ENCODE assay signal across 25 mouse cellular contexts in genomic region chr5:92254476-92254875, GRCm38 (mm10). TPM values are rescaled to one million over a fixed set of nuclear protein-coding genes. Genes with fewer than 3 reads are reported as not detected.
DNase-seq lines count a peak whose midpoint lies in the region; ATAC-seq and TF ChIP-seq lines count a peak whose summit lies in the region.
"Had no signal": no experiment of that assay in that cellular context is flagged by ENCODE, and none has a peak within 500 bp of the region (broad histone marks: within the 10 kb centered on the region; RNA-seq: fewer than 3 reads in every experiment).

No protein-coding gene starts in this region.

- WGBS in hindbrain, embryonic 11.5 days, result 74% methylated on average over 6 of the region's 6 CpGs
- WGBS in hindbrain, postnatal 0 days, result 54% methylated on average over 6 of the region's 6 CpGs

- H3K9me3 ChIP-seq in hindbrain, embryonic 11.5 days (ENCODE audit: control insufficient read depth, low read length), result no peaks in the 10 kb centered on the region
- H3K9me3 ChIP-seq in hindbrain, postnatal 0 days (ENCODE audit: low read length), result 0 out of 2 replicates have a peak, but pooled peaks cover 5% of the 10 kb centered on the region
- H3K9me3 ChIP-seq: embryonic facial prominence, embryonic 13.5 days; forebrain, embryonic 13.5 days had no signal

- H3K27me3 ChIP-seq in hindbrain, embryonic 11.5 days (ENCODE audit: control insufficient read depth, insufficient read depth, low read length), result no peaks in the 10 kb centered on the region
- H3K27me3 ChIP-seq in hindbrain, postnatal 0 days (ENCODE audit: insufficient read depth, low read length), result no peaks in the 10 kb centered on the region
- H3K27me3 ChIP-seq: forebrain, embryonic 13.5 days had no signal

- peak; percentile 33; the same call in 1 of the 2 replicates for ATAC-seq in hindbrain, embryonic 11.5 days (ENCODE audit: low FRiP score)
- ATAC-seq in hindbrain, postnatal 0 days, result no peak
- peak; percentile 61 for ATAC-seq in granulocyte monocyte progenitor cell, adult 5-6 weeks (replicated peaks; ENCODE audit: poor library complexity, severe bottlenecking)
- ATAC-seq in megakaryocyte progenitor cell, adult 5-6 weeks (replicated peaks; ENCODE audit: poor library complexity), result peak; percentile 70
- ATAC-seq: forebrain, embryonic 13.5 days; forebrain, postnatal 0 days; hindbrain, embryonic 16.5 days had no signal

- no peak overlapping the region for H3K4me2 ChIP-seq in hindbrain, embryonic 11.5 days (replicated peaks; ENCODE audit: low read depth, low read length)
- no peak overlapping the region for H3K4me2 ChIP-seq in hindbrain, postnatal 0 days (ENCODE audit: low read depth, low read length)
- H3K4me2 ChIP-seq: embryonic facial prominence, embryonic 13.5 days; forebrain, embryonic 13.5 days; hindbrain, embryonic 12.5 days had no signal

- no peak for TF ChIP-seq CTCF in hindbrain, postnatal 0 days (IDR thresholded peaks at IDR 0.05; ENCODE audit: low read depth)

- H3K4me3 ChIP-seq in hindbrain, embryonic 11.5 days (ENCODE audit: low read depth, low read length), result no peak overlapping the region
- H3K4me3 ChIP-seq in hindbrain, postnatal 0 days (ENCODE audit: low read length), result no peak overlapping the region
- H3K4me3 ChIP-seq: embryonic facial prominence, embryonic 13.5 days; forebrain, embryonic 13.5 days; gastrocnemius, adult 2 months; heart, embryonic 10.5 days; hindbrain, embryonic 12.5 days had no signal

- DNase-seq in hindbrain, embryonic 11.5 days (ENCODE audit: low spot score), result no peak
- DNase-seq in hindbrain, postnatal 0 days (ENCODE audit: low spot score), result no peak
- no peak for DNase-seq in spleen, postnatal 36 days (ENCODE audit: low spot score in 2 of 2)
- DNase-seq in thymus, postnatal 14 days, result no peak
- DNase-seq in gastrocnemius, postnatal 10 days, result no peak
- DNase-seq: adrenal gland, adult 8-10 months; adrenal gland, postnatal 36 days; cerebellum, adult 11 months; cerebellum, adult 9-10 months; cerebellum, postnatal 25 days; forebrain, postnatal 0 days; gastrocnemius, adult 2 months; gastrocnemius, postnatal 36 days; heart, adult 18-20 months had no signal

- H3K27ac ChIP-seq in hindbrain, embryonic 11.5 days (ENCODE audit: low read depth, low read length), result no peak overlapping the region
- H3K27ac ChIP-seq in hindbrain, postnatal 0 days, result no peak overlapping the region
- H3K27ac ChIP-seq: embryonic facial prominence, embryonic 13.5 days; forebrain, embryonic 13.5 days; gastrocnemius, adult 2 months; heart, embryonic 10.5 days; hindbrain, embryonic 12.5 days had no signal

- H3K4me1 ChIP-seq in hindbrain, embryonic 11.5 days (replicated peaks; ENCODE audit: control insufficient read depth, insufficient read depth, low read length), result no peaks in the 10 kb centered on the region
- no peaks in the 10 kb centered on the region; the same call in 1 of the 2 replicates for H3K4me1 ChIP-seq in hindbrain, postnatal 0 days (ENCODE audit: insufficient read depth, low read length)

- no peak overlapping the region for H3K9ac ChIP-seq in hindbrain, embryonic 11.5 days (ENCODE audit: low read depth, low read length)
- no peak overlapping the region for H3K9ac ChIP-seq in hindbrain, postnatal 0 days (replicated peaks; ENCODE audit: low read length)
- H3K9ac ChIP-seq: embryonic facial prominence, embryonic 13.5 days; forebrain, embryonic 13.5 days; forebrain, postnatal 0 days; hindbrain, embryonic 12.5 days had no signal

- H3K36me3 ChIP-seq in hindbrain, embryonic 11.5 days (ENCODE audit: control insufficient read depth, insufficient read depth, low read length), result no peaks in the 10 kb centered on the region
- no peaks in the 10 kb centered on the region for H3K36me3 ChIP-seq in hindbrain, postnatal 0 days (ENCODE audit: insufficient read depth, low read length)
- H3K36me3 ChIP-seq: embryonic facial prominence, embryonic 13.5 days; heart, embryonic 10.5 days; hindbrain, embryonic 12.5 days had no signal

RNA-seq across cellular contexts. Expression of gene Ppef2, which starts 1.6 kb away (rescaled TPM):
- polyA plus RNA-seq in hindbrain, embryonic 11.5 days (2014; fragmentation: Nextera tagmentation; extraction: Ambion mirVana), result 0.53 TPM in 1 of 2 replicates, not detected in the other
- 1.5 and 3.5 TPM in 2 replicates for total RNA-seq in hindbrain, postnatal 0 days (2014; rRNA removed)
- 0.35 and 0.43 TPM in 2 replicates for polyA plus RNA-seq in hindbrain, postnatal 0 days (2015; fragmentation: Nextera tagmentation; extraction: Ambion mirVana)
- total RNA-seq in granulocyte monocyte progenitor cell, adult 5-6 weeks (2014; fragmentation: Nextera tagmentation), result not detected in 2 replicates
- not detected in 2 replicates for total RNA-seq in granulocyte monocyte progenitor cell, adult 5-6 weeks (2017)
- total RNA-seq in megakaryocyte progenitor cell, adult 5-6 weeks (2015), result 0.99 TPM in 1 of 2 replicates, not detected in the other
- total RNA-seq in megakaryocyte progenitor cell, adult 5-6 weeks (2017), result 0.37 TPM in 1 of 2 replicates, not detected in the other
- total RNA-seq in gastrocnemius, postnatal 10 days (2021), result not detected
- total RNA-seq: adrenal gland, postnatal 36 days; gastrocnemius, adult 2 months; gastrocnemius, postnatal 36 days; heart, adult 18-20 months had no signal
- polyA plus RNA-seq: C2C12; forebrain, embryonic 13.5 days; heart, embryonic 16.5 days had no signal

RNA-seq across cellular contexts. Expression of gene Naaa, which starts 23.5 kb away (rescaled TPM):
- 4.7 and 5.5 TPM in 2 replicates for polyA plus RNA-seq in hindbrain, embryonic 11.5 days (2014; fragmentation: Nextera tagmentation; extraction: Ambion mirVana)
- total RNA-seq in hindbrain, postnatal 0 days (2014; rRNA removed), result 28.9 and 44.9 TPM in 2 replicates
- 29.1 TPM in 2 replicates for polyA plus RNA-seq in hindbrain, postnatal 0 days (2015; fragmentation: Nextera tagmentation; extraction: Ambion mirVana)
- total RNA-seq in granulocyte monocyte progenitor cell, adult 5-6 weeks (2014; fragmentation: Nextera tagmentation), result 5.8 and 17.9 TPM in 2 replicates
- 7.2 and 11.9 TPM in 2 replicates for total RNA-seq in granulocyte monocyte progenitor cell, adult 5-6 weeks (2017)
- 12.0 and 15.0 TPM in 2 replicates for total RNA-seq in megakaryocyte progenitor cell, adult 5-6 weeks (2015)
- total RNA-seq in megakaryocyte progenitor cell, adult 5-6 weeks (2017), result 7.1 and 13.5 TPM in 2 replicates
- 10 to 100 TPM in 1 of 2 experiments, 1 to 10 TPM in 1; 8.9 to 11.7 TPM for total RNA-seq in gastrocnemius, postnatal 10 days (2021)

RNA-seq across cellular contexts. Expression of gene U90926, which starts 39.3 kb away (rescaled TPM):
- not detected in 2 replicates for polyA plus RNA-seq in hindbrain, embryonic 11.5 days (2014; fragmentation: Nextera tagmentation; extraction: Ambion mirVana)
- total RNA-seq in hindbrain, postnatal 0 days (2014; rRNA removed), result not detected in 2 replicates
- not detected in 2 replicates for polyA plus RNA-seq in hindbrain, postnatal 0 days (2015; fragmentation: Nextera tagmentation; extraction: Ambion mirVana)
- not detected in 2 replicates for total RNA-seq in granulocyte monocyte progenitor cell, adult 5-6 weeks (2014; fragmentation: Nextera tagmentation)
- total RNA-seq in granulocyte monocyte progenitor cell, adult 5-6 weeks (2017), result not detected in 2 replicates
- total RNA-seq in megakaryocyte progenitor cell, adult 5-6 weeks (2015), result not detected in 2 replicates
- not detected in 2 replicates for total RNA-seq in megakaryocyte progenitor cell, adult 5-6 weeks (2017)
- total RNA-seq in gastrocnemius, postnatal 10 days (2021), result not detected
- total RNA-seq: adrenal gland, adult 8-10 months; adrenal gland, postnatal 36 days; forebrain, postnatal 0 days; gastrocnemius, adult 2 months; gastrocnemius, postnatal 36 days; heart, adult 18-20 months; heart, postnatal 25 days had no signal
- polyA plus RNA-seq: embryonic facial prominence, embryonic 13.5 days; forebrain, embryonic 13.5 days; forebrain, postnatal 0 days; heart, embryonic 10.5 days; heart, embryonic 16.5 days; hindbrain, embryonic 12.5 days; hindbrain, embryonic 16.5 days; intestine, embryonic 14.5 days had no signal

RNA-seq across cellular contexts. Expression of gene Sdad1, which starts 55.8 kb away (rescaled TPM):
- polyA plus RNA-seq in hindbrain, embryonic 11.5 days (2014; fragmentation: Nextera tagmentation; extraction: Ambion mirVana), result 36.3 and 49.1 TPM in 2 replicates
- total RNA-seq in hindbrain, postnatal 0 days (2014; rRNA removed), result 27.3 and 28.3 TPM in 2 replicates
- polyA plus RNA-seq in hindbrain, postnatal 0 days (2015; fragmentation: Nextera tagmentation; extraction: Ambion mirVana), result 30.6 and 30.7 TPM in 2 replicates
- 41.2 and 46.9 TPM in 2 replicates for total RNA-seq in granulocyte monocyte progenitor cell, adult 5-6 weeks (2014; fragmentation: Nextera tagmentation)
- total RNA-seq in granulocyte monocyte progenitor cell, adult 5-6 weeks (2017), result 67.5 and 84.2 TPM in 2 replicates
- 39.5 and 46.5 TPM in 2 replicates for total RNA-seq in megakaryocyte progenitor cell, adult 5-6 weeks (2015)
- total RNA-seq in megakaryocyte progenitor cell, adult 5-6 weeks (2017), result 69.5 and 86.2 TPM in 2 replicates
- total RNA-seq in gastrocnemius, postnatal 10 days (2021), result 10 to 100 TPM; 20.3 to 20.8 TPM
